Mouse (Mus musculus) cerebellum, adult (tissue): ENCODE results near the gene Heatr6.

Source experiments
- ATAC-seq: cut with Nextera tagmentation; 2 replicates; pipeline ENCODE4 v1.9.2; 2017; ENCODE audit warnings: mild to moderate bottlenecking, moderate library complexity, mixed read lengths; ENCODE audit not compliant: insufficient number of reproducible peaks, low FRiP score, low TSS enrichment

Heatr6 gene

DNA sequence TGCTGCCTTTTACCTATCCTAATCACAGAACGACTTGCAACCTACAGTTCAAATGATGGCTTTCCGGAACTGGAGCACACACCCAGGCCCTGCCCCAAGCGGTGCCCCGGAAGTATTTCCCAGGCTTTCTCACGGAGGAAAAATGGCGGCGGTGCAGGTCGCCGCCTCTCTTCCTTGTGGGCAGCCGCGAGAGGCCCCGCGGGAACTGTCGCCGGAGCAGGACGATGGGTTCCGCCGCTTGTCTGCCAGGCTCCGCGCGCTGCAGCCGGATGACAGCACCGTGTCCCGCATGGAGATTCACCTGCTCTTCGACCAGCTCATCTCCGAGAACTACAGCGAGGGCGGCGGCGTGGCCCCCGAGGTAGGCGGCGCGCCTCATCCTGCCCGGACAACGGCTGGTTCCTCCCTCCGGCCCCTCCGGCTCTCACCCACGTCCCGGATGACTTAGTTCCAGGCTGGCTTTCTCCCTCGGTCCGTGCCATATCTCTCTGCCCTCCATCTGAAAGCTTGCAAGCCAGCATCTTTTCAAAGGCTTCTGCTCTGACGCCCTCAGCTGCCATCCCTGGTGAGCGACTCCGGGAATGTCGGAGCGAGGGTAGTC is at the start of gene Heatr6:
Gene Heatr6 (plus strand): TSS at position 116 of the 601 bp plus-strand sequence.
- ATAC-seq, result peak; percentile 96

- ATAC-seq, result no peak
Observed at GRCm38 (mm10) chr11:83703705-83704104, 49.8 kb upstream of the Heatr6 start, which contains the start of gene Wfdc17. Gene Wfdc17, plus strand, starts transcription at chr11:83703991.

DNA sequence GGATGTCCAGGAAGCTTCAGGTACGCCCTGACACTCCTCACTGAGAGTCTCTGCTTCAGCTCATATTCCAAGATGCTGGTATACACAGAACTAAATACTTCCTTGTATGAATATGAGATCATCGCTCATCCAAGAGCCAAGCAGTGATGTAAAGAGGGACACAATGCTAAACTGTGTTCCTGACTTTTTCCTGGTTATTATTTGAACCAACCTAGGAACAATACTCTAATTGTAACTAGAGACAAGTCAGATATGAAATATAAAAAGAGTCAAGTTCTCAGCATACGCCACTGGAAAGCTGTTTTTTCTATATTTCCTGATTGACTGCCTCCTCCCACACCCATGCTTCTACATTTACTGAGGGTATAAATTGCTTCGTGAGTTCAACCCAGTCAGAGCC is 44.8 kb upstream of the Heatr6 start, which contains the start of gene Wfdc18:
Gene Wfdc18 (plus strand): TSS at position 301 of the 400 bp plus-strand sequence.
- ATAC-seq, result no peak

DNA sequence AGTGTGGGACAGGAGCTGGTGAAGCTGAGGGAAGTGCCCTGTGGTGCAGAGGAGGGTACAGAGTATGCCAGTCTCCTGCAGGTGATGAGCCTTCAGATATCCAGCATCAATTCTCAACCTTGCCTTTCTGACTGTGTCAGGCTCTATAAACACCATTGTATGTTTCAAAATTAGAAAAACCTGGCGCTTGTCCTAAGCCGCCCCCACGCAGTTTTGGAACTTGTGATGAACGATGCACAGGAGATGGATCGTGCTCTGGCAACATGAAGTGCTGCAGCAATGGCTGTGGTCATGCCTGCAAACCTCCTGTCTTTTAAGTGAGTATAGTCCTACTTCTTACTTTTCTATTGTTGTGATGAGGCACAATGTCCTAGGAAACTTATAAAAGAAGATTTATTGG is 43.8 kb upstream of the Heatr6 start:
- ATAC-seq, result no peak

GRCm38 (mm10) chr11:83712671-83713070 is 40.8 kb upstream of the Heatr6 start:
- ATAC-seq, result no peak

DNA sequence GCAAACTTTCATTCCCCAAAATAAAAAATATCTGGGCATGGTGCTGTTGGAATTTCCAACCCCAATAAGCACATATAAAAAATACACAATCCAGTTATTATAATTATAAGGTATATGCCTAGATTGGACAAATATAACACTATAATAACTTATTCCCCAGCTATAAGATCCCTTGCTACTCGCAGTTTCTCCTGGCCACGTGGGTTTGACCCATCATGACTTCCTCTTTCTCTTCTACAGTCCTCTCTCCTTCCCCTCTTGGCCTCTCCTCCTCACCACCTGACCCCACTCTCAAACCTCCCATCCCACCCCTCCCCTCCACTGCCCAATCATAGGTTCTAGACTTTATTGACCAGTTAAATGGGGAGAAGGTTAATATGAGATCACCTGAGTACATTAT is 39.6 kb upstream of the Heatr6 start:
- ATAC-seq, result no peak

GRCm38 (mm10) chr11:83717042-83717665 is 36.3 kb upstream of the Heatr6 start:
- no peak for ATAC-seq

GRCm38 (mm10) chr11:83720766-83721165 is 32.7 kb upstream of the Heatr6 start:
- no peak for ATAC-seq

- no peak for ATAC-seq
Observed at GRCm38 (mm10) chr11:83728757-83729432, 24.6 kb upstream of the Heatr6 start.

DNA sequence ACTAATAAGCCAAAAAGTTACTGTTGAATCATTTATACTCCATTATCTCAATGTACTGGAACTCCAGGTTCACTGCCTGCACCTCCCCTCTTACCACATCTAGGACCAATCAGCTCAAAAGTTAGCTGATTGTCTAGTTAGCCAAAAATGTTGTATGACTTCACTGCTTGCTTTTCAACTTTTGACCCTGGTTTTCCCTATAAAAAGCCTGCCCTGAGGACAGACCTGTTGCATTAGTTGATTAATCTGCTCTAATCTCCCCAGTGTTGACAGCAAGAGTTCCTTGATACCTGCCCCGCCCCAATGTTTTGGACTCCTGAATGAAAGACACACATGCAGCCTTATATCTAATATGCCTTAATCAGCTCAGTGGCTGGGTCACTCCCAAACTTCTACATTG is 22.4 kb upstream of the Heatr6 start:
- no peak for ATAC-seq

DNA sequence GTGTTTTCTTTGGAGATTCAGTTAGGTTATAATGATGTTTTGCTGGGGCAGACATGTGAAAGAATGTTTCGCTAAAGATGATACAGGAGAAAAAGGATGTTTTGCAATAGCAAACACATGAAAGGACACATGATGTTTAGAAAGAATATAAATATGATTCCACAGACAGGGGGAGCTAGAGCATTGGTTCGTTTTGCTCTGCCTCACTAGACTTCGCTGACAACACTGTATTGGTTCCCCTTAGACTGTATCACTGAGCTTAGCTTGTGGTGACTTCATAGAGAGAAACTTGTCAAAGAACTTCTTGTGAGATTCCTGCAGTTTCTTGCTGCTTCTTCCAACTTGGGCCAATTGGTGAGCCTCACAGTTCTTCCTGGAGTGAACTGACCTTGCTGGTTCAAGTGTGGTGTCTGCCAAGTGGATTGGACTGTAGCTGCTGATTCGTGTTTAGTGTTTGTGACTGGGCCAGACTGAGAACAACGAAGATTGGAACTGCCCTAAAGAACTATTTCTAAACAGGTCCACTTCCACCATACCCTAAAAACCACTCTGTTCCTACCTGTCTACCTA is 20.3 kb upstream of the Heatr6 start:
- ATAC-seq, result no peak

- no peak for ATAC-seq
Observed at GRCm38 (mm10) chr11:83734215-83734614, 19.3 kb upstream of the Heatr6 start.

DNA sequence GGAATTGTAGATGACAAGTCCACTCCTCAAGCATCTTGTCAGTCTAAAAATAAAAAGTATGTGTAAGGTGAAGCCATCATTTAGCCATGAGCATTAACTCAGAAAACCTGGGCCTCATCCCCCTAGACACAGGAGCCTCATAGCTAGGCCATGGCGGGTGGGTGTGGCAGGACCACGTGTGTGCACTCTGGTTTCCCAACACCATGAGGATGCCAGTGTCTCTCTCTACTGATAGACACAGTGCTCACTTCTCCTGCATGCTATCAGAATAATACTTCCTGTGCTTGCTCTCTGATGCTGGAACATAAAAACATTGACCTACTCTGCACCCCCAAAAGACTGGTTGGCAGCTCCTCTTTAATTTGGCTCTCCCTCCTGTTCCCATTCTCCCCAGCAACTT is 17.6 kb upstream of the Heatr6 start:
- no peak for ATAC-seq

DNA sequence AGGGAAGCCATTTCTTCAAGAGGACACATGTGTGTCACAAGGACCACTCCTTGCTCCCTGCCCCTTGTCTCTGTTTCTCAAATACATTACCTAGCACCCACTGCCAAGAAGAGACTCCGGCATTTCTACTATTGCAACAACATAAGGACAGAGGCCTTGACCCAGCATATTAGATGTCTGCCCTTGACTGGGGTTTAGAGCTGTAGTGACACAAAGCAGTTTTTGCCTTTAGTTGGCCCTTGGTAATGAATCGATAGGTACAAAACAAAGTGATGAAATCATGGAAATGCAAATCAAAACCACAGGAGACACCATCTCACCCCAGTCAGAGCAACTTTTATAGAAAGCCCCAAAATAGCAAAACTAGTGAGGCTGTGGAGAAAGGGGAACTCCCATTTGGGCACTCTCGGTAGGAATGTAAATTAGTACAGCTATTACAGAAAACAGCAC is 16.4 kb upstream of the Heatr6 start:
- ATAC-seq, result no peak

- no peak for ATAC-seq
Observed at GRCm38 (mm10) chr11:83739241-83739640, 14.3 kb upstream of the Heatr6 start.

DNA sequence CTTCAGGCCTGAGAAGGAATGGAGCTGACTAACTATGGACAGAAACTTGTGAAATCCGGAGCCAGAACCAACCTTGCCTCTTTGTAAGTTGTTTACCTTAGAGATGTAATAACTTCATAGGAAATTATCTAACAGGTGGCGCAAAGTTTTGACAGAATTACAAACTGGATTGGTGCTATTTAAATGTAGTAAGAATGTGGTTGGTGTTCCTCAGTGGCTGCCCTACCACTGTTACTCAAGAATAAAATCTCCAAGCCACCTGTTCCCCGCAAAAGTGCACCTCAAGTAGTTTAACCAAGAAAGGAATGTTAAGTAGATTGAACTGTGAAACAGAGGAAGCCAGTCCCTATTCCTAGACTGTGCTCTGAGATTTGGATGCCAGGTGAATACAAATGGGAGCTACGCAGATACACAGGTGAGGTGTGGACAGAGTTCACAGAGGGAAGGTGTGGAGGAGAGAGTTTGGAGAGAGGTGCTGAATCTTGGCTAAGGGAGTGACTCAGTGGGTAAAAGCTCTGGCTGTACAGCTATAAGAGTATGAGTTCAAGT is 13.0 kb upstream of the Heatr6 start:
- no peak for ATAC-seq

- no peak for ATAC-seq
Observed at GRCm38 (mm10) chr11:83741841-83742240, 11.7 kb upstream of the Heatr6 start.

DNA sequence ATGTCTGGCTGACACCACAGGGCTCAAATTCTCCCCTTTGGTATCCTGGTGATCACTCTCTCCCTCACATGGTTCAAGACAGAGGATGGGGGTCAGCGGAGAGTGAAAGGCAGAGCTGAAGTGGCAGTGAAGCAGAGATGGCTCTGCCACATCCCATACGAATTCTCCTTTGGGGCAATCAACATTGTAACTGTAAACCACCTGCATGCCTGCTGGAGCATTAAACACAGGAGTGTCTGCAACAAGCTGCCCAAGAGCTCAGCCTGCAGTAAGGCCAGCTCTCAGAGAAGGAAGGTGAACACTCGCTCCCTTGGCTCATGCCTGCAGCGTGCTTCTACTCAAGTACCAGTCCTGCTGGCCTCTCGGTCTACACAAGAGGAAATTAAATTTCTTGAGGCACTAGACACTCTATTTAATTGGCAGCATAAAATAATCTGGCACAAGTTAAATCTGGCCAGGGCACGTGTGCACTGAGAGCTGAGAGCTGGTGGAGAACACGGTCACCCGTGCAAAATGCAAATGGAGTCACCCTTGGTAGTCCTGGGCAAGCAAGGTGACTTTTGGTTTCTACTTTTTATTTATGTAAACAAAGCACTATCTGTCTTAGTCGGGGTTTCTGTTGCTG is 10.7 kb upstream of the Heatr6 start:
- no peak for ATAC-seq

GRCm38 (mm10) chr11:83743525-83743924 is 10.0 kb upstream of the Heatr6 start:
- no peak for ATAC-seq

DNA sequence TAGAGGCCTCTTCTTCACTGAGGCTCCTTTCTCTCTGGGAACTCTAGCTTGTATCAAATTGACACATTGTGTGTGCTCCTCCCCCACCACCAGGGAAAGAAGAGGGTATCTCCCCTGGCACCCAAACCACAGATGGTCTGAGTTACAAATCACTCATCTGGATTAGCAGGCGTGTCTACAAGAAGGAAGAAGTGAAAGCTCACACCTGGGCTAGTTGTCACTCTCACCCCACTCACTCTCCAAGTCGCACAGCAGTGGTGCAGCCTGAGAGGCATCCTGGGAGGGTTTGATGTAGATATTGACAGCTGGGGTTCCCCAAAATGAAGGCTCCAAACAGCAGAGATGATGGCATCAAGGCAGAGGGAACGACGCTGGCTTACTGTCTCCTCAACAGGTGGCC is 7.3 kb upstream of the Heatr6 start:
- ATAC-seq, result no peak

- ATAC-seq, result no peak
Observed at GRCm38 (mm10) chr11:83746681-83747080, 6.8 kb upstream of the Heatr6 start, which contains the start of gene Wfdc21. Gene Wfdc21, plus strand, starts transcription at chr11:83746940.
